Mouse (Mus musculus): ENCODE data around the gene Wnt8b. TPM values are rescaled to one million over a fixed set of nuclear protein-coding genes. Genes with fewer than 3 reads are reported as not detected.

The Wnt8b gene
- total RNA-seq, 1 experiment: 0.27 TPM

DNA sequence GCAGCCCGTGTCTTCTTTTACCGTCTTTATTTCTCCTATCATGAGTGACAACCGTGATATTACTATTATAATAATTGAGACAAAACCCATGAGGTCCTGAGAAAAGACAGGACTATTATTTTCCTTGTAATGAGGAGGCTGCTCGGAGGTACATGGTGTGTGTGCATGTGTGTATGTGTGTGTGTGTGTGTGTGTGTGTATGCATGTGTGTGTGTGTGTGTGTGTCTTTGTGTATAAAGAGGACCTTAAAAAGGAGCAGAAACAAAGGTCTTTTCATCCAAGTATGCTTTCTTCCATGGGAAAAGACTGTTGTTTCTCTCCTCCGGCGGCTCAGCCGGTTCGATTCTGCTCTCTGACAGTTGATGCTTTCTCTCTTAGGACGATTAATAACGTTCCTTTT, 3.7 kb downstream of the Wnt8b start:
- no peak for TF ChIP-seq HCFC1 (IDR thresholded peaks at IDR 0.05; ENCODE audit: borderline replicate concordance, insufficient read depth, low read length)
- no peak for TF ChIP-seq ZC3H11A (IDR thresholded peaks at IDR 0.05; ENCODE audit: borderline replicate concordance, low read depth, low read length)
- no peak for TF ChIP-seq MAFK (IDR thresholded peaks at IDR 0.05; ENCODE audit: insufficient read depth, low read depth, low read length)
- TF ChIP-seq CHD2 (IDR thresholded peaks at IDR 0.05; ENCODE audit: low read depth, low read length): no peak
- no peak for TF ChIP-seq ZNF384 (IDR thresholded peaks at IDR 0.05; ENCODE audit: low read depth, low read length)
- in situ Hi-C loops (cut with MboI; ENCODE audit: low sequenced_read_pairs in 2 of 2, unreplicated experiment in 2 of 2): no loop called here
- Histone ChIP-seq H3K9ac (ENCODE audit: insufficient read depth, low read depth, low read length, poor library complexity, severe bottlenecking) (no peak overlapping the region), H3K4me1 (ENCODE audit: control insufficient read depth in 2 of 2, insufficient read depth in 2 of 2, low read length in 2 of 2, poor library complexity in 1 of 2) (no peaks in the 10 kb centered on the region), H3K36me3 (ENCODE audit: control insufficient read depth, insufficient read depth, low read length, poor library complexity, severe bottlenecking) (no peaks in the 10 kb centered on the region), H3K4me3 (ENCODE audit: insufficient read depth in 1 of 2, low read depth in 1 of 2, low read length in 2 of 2, poor library complexity in 1 of 2, severe bottlenecking in 1 of 2) (no peak overlapping the region), H3K27ac (ENCODE audit: insufficient read depth, low read depth, low read length, poor library complexity, severe bottlenecking) (no peak overlapping the region), H3K9me3 (ENCODE audit: control insufficient read depth, insufficient read depth, low read depth, low read length) (no peaks in the 10 kb centered on the region)
- DNase-seq (ENCODE audit: low read depth, low spot score): no peak

GRCm38 (mm10) chr19:44498936-44499335, 5.7 kb downstream of the Wnt8b start:
- H3K9me3 ChIP-seq (ENCODE audit: control insufficient read depth, insufficient read depth, low read depth, low read length): no peaks in the 10 kb centered on the region
- H3K27ac ChIP-seq (ENCODE audit: insufficient read depth, low read depth, low read length, poor library complexity, severe bottlenecking): no peak overlapping the region
- no peaks in the 10 kb centered on the region for H3K36me3 ChIP-seq (ENCODE audit: control insufficient read depth, insufficient read depth, low read length, poor library complexity, severe bottlenecking)
- H3K4me3 ChIP-seq (ENCODE audit: insufficient read depth in 1 of 2, low read depth in 1 of 2, low read length in 2 of 2, poor library complexity in 1 of 2, severe bottlenecking in 1 of 2): no peak overlapping the region
- in situ Hi-C loops (cut with MboI; ENCODE audit: low sequenced_read_pairs in 2 of 2, unreplicated experiment in 2 of 2): no loop called here
- no peak for DNase-seq (ENCODE audit: low read depth, low spot score)
- no peak for TF ChIP-seq MAFK (IDR thresholded peaks at IDR 0.05; ENCODE audit: insufficient read depth, low read depth, low read length)
- no peak for TF ChIP-seq ZNF384 (IDR thresholded peaks at IDR 0.05; ENCODE audit: low read depth, low read length)
- TF ChIP-seq HCFC1 (IDR thresholded peaks at IDR 0.05; ENCODE audit: borderline replicate concordance, insufficient read depth, low read length): no peak
- no peak for TF ChIP-seq ZC3H11A (IDR thresholded peaks at IDR 0.05; ENCODE audit: borderline replicate concordance, low read depth, low read length)
- no peak for TF ChIP-seq CHD2 (IDR thresholded peaks at IDR 0.05; ENCODE audit: low read depth, low read length)
- no peak overlapping the region for H3K9ac ChIP-seq (ENCODE audit: insufficient read depth, low read depth, low read length, poor library complexity, severe bottlenecking)
- H3K4me1 ChIP-seq (ENCODE audit: control insufficient read depth in 2 of 2, insufficient read depth in 2 of 2, low read length in 2 of 2, poor library complexity in 1 of 2): no peaks in the 10 kb centered on the region

GRCm38 (mm10) chr19:44500240-44500639, 7.0 kb downstream of the Wnt8b start:
- TF ChIP-seq ZNF384 (IDR thresholded peaks at IDR 0.05; ENCODE audit: low read depth, low read length): no peak
- no peak for TF ChIP-seq ZC3H11A (IDR thresholded peaks at IDR 0.05; ENCODE audit: borderline replicate concordance, low read depth, low read length)
- in situ Hi-C loops (cut with MboI; ENCODE audit: low sequenced_read_pairs in 2 of 2, unreplicated experiment in 2 of 2): no loop called here

DNA sequence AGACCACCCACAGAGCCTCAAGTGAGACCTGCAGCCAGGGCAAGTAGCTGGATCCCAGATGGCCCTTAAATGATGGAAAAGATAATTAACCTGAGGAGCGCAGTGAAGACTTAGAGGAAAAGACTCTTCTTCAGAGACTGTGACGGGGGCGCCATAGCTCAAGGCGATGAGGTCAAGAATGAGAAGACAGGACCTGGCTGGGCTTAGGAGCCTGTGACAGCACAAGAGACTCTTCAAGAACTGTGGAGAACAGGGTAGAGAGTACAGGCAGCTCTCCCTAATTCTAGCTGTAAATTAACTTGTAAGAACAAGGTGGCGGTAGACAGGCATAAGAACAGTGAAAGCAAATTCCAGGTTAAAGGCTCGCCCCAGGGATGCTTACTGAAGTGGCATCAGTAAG, 8.7 kb downstream of the Wnt8b start:
- Histone ChIP-seq H3K9ac (ENCODE audit: insufficient read depth, low read depth, low read length, poor library complexity, severe bottlenecking) (no peak overlapping the region), H3K9me3 (ENCODE audit: control insufficient read depth, insufficient read depth, low read depth, low read length) (no peaks in the 10 kb centered on the region), H3K4me3 (ENCODE audit: insufficient read depth in 1 of 2, low read depth in 1 of 2, low read length in 2 of 2, poor library complexity in 1 of 2, severe bottlenecking in 1 of 2) (no peak overlapping the region), H3K27ac (ENCODE audit: insufficient read depth, low read depth, low read length, poor library complexity, severe bottlenecking) (no peak overlapping the region), H3K36me3 (ENCODE audit: control insufficient read depth, insufficient read depth, low read length, poor library complexity, severe bottlenecking) (no peaks in the 10 kb centered on the region), H3K4me1 (ENCODE audit: control insufficient read depth in 2 of 2, insufficient read depth in 2 of 2, low read length in 2 of 2, poor library complexity in 1 of 2) (no peaks in the 10 kb centered on the region)
- no peak for DNase-seq (ENCODE audit: low read depth, low spot score)
- no peak for TF ChIP-seq ZC3H11A (IDR thresholded peaks at IDR 0.05; ENCODE audit: borderline replicate concordance, low read depth, low read length)
- TF ChIP-seq CHD2 (IDR thresholded peaks at IDR 0.05; ENCODE audit: low read depth, low read length): no peak
- no peak for TF ChIP-seq ZNF384 (IDR thresholded peaks at IDR 0.05; ENCODE audit: low read depth, low read length)
- no peak for TF ChIP-seq HCFC1 (IDR thresholded peaks at IDR 0.05; ENCODE audit: borderline replicate concordance, insufficient read depth, low read length)
- no peak for TF ChIP-seq MAFK (IDR thresholded peaks at IDR 0.05; ENCODE audit: insufficient read depth, low read depth, low read length)
- in situ Hi-C loops (cut with MboI; ENCODE audit: low sequenced_read_pairs in 2 of 2, unreplicated experiment in 2 of 2): no loop called here

More at GRCm38 (mm10) chr19:44500240-44500639, 7.0 kb downstream of the Wnt8b start:
- Histone ChIP-seq H3K27ac (ENCODE audit: insufficient read depth, low read depth, low read length, poor library complexity, severe bottlenecking) (no peak overlapping the region), H3K4me1 (ENCODE audit: control insufficient read depth in 2 of 2, insufficient read depth in 2 of 2, low read length in 2 of 2, poor library complexity in 1 of 2) (no peaks in the 10 kb centered on the region), H3K9ac (ENCODE audit: insufficient read depth, low read depth, low read length, poor library complexity, severe bottlenecking) (no peak overlapping the region), H3K9me3 (ENCODE audit: control insufficient read depth, insufficient read depth, low read depth, low read length) (no peaks in the 10 kb centered on the region), H3K36me3 (ENCODE audit: control insufficient read depth, insufficient read depth, low read length, poor library complexity, severe bottlenecking) (no peaks in the 10 kb centered on the region), H3K4me3 (ENCODE audit: insufficient read depth in 1 of 2, low read depth in 1 of 2, low read length in 2 of 2, poor library complexity in 1 of 2, severe bottlenecking in 1 of 2) (no peak overlapping the region)
- no peak for DNase-seq (ENCODE audit: low read depth, low spot score)

DNA sequence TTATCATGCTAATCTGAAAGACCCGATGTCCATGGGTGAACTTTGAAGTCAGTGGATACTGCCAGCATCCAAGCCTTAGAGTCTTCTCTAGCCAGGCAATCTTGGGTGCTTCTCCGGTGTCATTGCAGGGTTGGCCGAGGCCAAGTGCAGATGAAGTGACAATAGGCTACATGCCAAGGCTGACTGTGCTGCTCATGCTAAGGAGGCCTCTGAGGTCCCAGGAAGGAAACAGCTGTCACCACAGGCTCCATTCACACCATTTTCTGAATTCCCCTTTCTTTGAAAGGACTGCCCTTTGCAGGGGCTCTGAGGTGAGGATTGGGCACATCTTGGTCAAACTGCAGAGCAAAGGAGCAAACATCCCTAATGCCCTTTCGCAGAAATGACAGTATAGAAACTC, 9.5 kb downstream of the Wnt8b start:
- no peak for DNase-seq (ENCODE audit: low read depth, low spot score)
- no peak for TF ChIP-seq MAFK (IDR thresholded peaks at IDR 0.05; ENCODE audit: insufficient read depth, low read depth, low read length)
- no peak for TF ChIP-seq HCFC1 (IDR thresholded peaks at IDR 0.05; ENCODE audit: borderline replicate concordance, insufficient read depth, low read length)
- TF ChIP-seq CHD2 (IDR thresholded peaks at IDR 0.05; ENCODE audit: low read depth, low read length): no peak
- no peak for TF ChIP-seq ZC3H11A (IDR thresholded peaks at IDR 0.05; ENCODE audit: borderline replicate concordance, low read depth, low read length)
- no peak for TF ChIP-seq ZNF384 (IDR thresholded peaks at IDR 0.05; ENCODE audit: low read depth, low read length)
- H3K9me3 ChIP-seq (ENCODE audit: control insufficient read depth, insufficient read depth, low read depth, low read length): no peaks in the 10 kb centered on the region
- H3K4me3 ChIP-seq (ENCODE audit: insufficient read depth in 1 of 2, low read depth in 1 of 2, low read length in 2 of 2, poor library complexity in 1 of 2, severe bottlenecking in 1 of 2): no peak overlapping the region
- H3K9ac ChIP-seq (ENCODE audit: insufficient read depth, low read depth, low read length, poor library complexity, severe bottlenecking): no peak overlapping the region
- H3K36me3 ChIP-seq (ENCODE audit: control insufficient read depth, insufficient read depth, low read length, poor library complexity, severe bottlenecking): no peaks in the 10 kb centered on the region
- H3K27ac ChIP-seq (ENCODE audit: insufficient read depth, low read depth, low read length, poor library complexity, severe bottlenecking): no peak overlapping the region
- H3K4me1 ChIP-seq (ENCODE audit: control insufficient read depth in 2 of 2, insufficient read depth in 2 of 2, low read length in 2 of 2, poor library complexity in 1 of 2): no peaks in the 10 kb centered on the region
- in situ Hi-C loops (cut with MboI; ENCODE audit: low sequenced_read_pairs in 2 of 2, unreplicated experiment in 2 of 2): no loop called here

Measured in ES-E14 (cell line).